Mouse (Mus musculus): ENCODE data around the gene Xcl1.

Xcl1 gene

DNA sequence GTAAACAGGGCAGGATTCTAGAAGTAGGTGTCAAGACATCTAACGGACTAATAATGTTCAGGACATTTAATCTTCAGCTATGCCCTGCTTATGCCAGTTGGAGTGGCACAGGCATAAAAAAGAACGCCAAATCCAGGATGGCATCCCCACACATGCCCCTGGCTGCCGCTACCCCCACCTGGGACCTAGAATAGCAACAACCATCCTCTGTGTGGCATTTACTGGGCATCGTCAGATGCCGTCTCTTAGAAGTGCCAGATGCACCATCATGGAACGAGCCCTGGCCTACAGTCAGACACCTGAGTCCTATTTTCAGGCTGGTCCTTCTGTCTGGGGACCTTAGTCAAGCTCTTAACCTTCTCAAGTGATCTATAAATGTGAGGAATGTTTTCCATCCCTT, 34.6 kb downstream of the Xcl1 start:
- no peak for DNase-seq (ENCODE audit: low spot score)

- DNase-seq (ENCODE audit: low spot score), result no peak
Observed at GRCm38 (mm10) chr1:164900226-164900625, 35.1 kb downstream of the Xcl1 start.

DNA sequence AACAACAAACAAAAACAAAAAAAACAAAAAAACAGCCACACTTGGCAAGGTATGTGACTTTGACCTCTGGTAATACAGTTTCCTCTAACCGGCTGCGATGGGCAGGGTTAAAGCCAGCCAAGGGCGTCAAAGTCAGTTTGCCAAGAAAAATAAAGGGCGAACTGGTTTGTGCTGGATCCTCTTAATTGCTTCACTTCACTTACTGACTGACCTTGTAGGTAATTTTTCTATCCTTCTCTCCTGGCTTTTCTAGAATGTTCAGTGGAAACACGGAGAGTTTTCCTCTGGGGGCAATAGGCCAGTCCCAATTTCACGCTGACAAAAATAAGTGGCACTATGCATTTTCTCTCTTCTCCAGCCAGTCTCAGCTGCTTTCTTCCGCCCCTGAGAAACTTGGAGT, 35.8 kb downstream of the Xcl1 start:
- peak; percentile 16 for DNase-seq (ENCODE audit: low spot score)

DNA sequence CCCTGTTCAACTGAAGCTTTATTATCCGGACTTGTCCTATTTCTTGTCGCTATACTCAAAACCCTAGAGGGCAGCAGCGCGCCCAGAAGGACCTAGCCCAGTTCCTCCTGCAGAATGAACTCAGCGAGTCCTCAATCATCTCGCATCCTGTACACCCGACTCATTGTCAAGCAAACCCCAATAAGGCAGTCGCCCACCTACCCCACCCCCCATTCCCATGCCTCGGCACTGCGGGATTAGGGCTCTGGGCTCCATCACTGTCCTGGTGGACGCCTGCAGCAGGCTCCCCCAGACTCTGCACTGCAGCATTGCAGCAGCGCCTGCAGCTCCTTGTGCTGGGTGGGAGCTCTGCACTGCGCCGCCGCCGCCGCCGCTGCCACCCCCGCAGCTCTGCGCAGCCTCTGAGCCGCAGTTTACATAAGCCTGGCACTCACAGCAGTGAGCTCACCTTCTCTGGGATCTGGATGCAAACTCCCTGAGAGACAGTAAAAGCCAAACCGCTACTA, 36.4 kb downstream of the Xcl1 start:
- peak; percentile 50 for DNase-seq (ENCODE audit: low spot score)

DNA sequence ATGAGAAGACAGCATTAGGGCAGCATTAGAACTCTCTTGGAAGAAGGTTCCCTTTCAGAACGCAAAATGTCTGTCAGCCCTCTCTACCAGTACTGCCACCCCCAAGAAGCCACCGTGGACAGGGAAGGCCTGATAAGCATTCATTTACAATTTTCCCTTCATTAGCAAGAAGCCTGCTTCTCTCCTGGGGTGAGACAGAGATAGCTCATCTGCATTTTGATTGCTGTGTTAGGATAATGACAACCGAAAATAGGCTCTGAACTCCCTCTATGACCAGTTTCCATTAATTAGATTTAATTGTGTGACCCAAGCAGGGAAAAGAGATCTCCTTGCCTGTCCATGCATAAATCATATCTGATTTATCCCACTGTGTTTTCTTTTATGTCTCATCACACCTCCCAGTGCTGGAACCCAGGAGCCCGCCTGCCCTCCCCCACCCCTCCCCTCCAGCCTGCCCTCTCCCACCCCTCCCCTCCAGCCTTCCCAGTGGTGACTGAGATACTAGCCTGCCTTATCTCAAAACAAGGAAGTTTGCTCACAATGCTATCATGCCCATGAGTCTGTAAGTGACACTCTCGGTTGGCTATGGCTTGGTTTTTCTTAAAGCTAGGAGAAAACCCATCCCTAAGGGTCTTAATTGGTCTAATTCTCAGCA, 38.0 kb downstream of the Xcl1 start:
- no peak for DNase-seq (ENCODE audit: low spot score)

- peak; percentile 4 for DNase-seq (ENCODE audit: low spot score)
Observed at GRCm38 (mm10) chr1:164896211-164897145, 38.8 kb downstream of the Xcl1 start.

- no peak for DNase-seq (ENCODE audit: low spot score)
Observed at GRCm38 (mm10) chr1:164895806-164896205, 39.5 kb downstream of the Xcl1 start.

DNA sequence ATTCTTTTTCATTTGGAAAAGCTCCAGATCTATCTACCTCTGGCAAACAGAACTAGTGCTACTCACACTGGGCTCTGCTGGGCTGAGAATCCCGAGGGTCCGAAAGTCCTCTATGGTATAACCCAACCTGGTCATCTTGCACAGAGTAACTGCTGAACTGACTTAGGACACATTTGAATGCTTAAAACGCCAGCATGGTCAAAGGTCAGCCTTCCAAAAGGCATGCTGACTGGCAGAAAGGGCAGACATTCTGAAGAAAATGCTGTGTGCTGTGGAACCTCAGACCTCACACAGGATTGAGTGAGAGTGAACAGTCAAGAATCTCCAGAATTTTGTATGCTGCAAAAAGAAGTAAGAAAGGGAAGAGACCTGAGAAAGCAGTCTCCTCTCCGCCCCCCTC, 45.0 kb downstream of the Xcl1 start:
- DNase-seq (ENCODE audit: low spot score), result no peak

DNA sequence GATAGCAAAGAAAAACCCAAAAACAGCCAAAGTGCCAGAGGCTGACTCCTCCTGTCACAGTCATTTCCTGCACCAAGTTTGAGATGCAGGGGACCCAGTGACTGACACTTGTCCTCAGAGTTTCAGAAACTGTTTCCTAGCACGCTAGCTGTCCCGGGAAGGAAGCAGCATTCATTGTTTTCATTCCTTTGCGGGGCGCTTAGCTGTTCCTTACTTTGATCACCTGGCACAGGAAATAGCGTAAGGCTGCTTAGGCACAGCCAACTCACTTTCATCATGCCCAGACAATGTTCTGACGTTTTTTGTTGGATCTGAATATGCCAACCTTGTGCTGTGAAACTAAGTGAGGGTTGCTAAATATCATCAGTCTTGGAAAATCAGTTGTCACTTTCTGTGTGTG, 46.8 kb downstream of the Xcl1 start:
- no peak for DNase-seq (ENCODE audit: low spot score)

- no peak for DNase-seq (ENCODE audit: low spot score)
Observed at GRCm38 (mm10) chr1:164887775-164888174, 47.6 kb downstream of the Xcl1 start.

GRCm38 (mm10) chr1:164881891-164882290, 53.4 kb downstream of the Xcl1 start:
- no peak for DNase-seq (ENCODE audit: low spot score)

Measured in ovary, adult 18-20 months (tissue).